Mouse (Mus musculus) olfactory bulb, adult 2 months (tissue): ENCODE results near the gene Ppp2r5c.

Source experiments
- CTCF ChIP-seq: fragments of 200-500 bp; IDR thresholded peaks from 2 replicates; pipeline ENCODE4 v1.5.1; 2012; ENCODE audit warnings: low read depth, mild to moderate bottlenecking, low read length, moderate library complexity; ENCODE audit not compliant: insufficient read depth
- POLR2A ChIP-seq: fragments of 200-500 bp; IDR thresholded peaks from 2 replicates; pipeline ENCODE4 v1.6.1; 2012; ENCODE audit warnings: mild to moderate bottlenecking, low read depth, low read length, moderate library complexity; ENCODE audit not compliant: insufficient read depth

DNA sequence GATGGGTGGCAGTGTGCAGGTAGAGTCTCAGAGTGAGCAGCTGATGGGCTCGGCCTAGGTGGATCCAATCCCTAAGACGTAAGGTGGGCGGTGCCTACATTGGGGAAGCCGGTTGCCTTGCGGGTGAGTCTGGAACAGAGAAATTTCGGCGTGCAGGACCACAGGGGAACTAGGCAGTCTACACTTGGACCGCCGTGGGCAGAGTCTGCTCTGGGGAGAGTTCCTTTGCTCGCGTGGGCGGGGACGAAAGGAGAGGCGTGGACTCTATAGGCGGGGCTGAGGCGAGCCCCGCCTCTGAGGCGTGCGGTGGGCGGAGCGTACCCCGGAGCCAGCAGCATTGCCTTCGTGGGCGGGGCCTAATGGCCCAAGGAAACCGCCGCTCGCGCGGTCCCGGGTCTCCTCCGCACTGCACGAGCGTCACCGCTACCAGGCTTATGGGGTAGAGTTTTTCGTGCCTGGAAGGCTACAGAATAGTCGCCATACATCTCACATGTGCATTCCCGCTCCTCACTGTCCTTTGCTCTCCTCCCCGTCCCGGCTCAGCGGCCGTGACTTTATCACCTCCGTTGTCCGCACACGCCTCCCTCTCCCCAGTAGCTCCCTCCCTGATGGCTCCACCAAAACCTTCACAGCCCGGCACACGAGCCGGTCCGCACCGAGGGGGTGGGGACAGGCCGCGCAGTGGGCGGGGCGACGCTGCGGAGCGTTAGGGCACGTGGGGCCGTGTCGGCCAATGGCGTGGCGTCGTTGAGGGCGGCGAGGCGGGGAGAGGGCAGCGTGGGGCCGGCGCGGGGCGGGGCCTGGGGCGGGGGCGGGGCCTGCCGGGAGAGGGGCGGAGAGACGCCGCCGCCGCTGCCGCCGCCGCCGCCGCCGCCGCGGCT is at the start of gene Ppp2r5c:
- TF ChIP-seq POLR2A (peak; percentile 35; the same call in 1 of the 2 replicates), CTCF (no peak)
